Mouse (Mus musculus) hindbrain, embryonic 13.5 days (tissue): ENCODE results near the gene Naglu. TPM values are rescaled to one million over a fixed set of nuclear protein-coding genes. Genes with fewer than 3 reads are reported as not detected.

Experiments
- ATAC-seq: fragments of 200-750 bp; cut with Nextera tagmentation; 2 replicates; pipeline ENCODE4 v1.8.0; 2017; ENCODE audit warnings: moderate TSS enrichment; ENCODE audit not compliant: low FRiP score
- H3K27ac ChIP-seq: fragments of 300-500 bp; sonication (generic); 2 replicates; pipeline ENCODE4 v1.5.1; 2015; ENCODE audit warnings: inconsistent platforms, mild to moderate bottlenecking, moderate library complexity
- H3K27me3 ChIP-seq: fragments of 300-500 bp; sonication (generic); 2 replicates; pipeline ENCODE4 v1.6.1; 2015; ENCODE audit warnings: mild to moderate bottlenecking, inconsistent platforms
- H3K36me3 ChIP-seq: fragments of 300-500 bp; sonication (generic); 2 replicates; pipeline ENCODE4 v1.6.1; 2015; ENCODE audit warnings: mild to moderate bottlenecking, inconsistent platforms
- H3K4me1 ChIP-seq: fragments of 300-500 bp; sonication (generic); replicated peaks from 2 replicates; pipeline ENCODE4 v1.6.1; 2015; ENCODE audit warnings: inconsistent platforms
- H3K4me2 ChIP-seq: fragments of 300-500 bp; sonication (generic); 2 replicates; pipeline ENCODE4 v1.6.1; 2015; ENCODE audit warnings: inconsistent platforms, mild to moderate bottlenecking, moderate library complexity
- H3K4me3 ChIP-seq: fragments of 300-500 bp; sonication (generic); 2 replicates; pipeline ENCODE4 v1.5.1; 2015; ENCODE audit warnings: mild to moderate bottlenecking, inconsistent platforms
- H3K9ac ChIP-seq: fragments of 300-500 bp; sonication (generic); 2 replicates; pipeline ENCODE4 v1.6.1; 2015; ENCODE audit warnings: mild to moderate bottlenecking, inconsistent platforms
- H3K9me3 ChIP-seq: fragments of 300-500 bp; sonication (generic); 2 replicates; pipeline ENCODE4 v1.6.1; 2016; ENCODE audit warnings: inconsistent platforms
- WGBS: fragments of 180-500 bp; shearing (Covaris S2); methylation state at CpG from one replicate; pipeline ENCODE4 v1.1.7; 2015; 5-methylcytosine and 5-hydroxymethylcytosine counted together
- polyA plus RNA-seq: library from polyadenylated mRNA; unstranded; fragments of >200 nt; fragmentation: Nextera tagmentation; extraction: Ambion mirVana; gene quantifications from 2 replicates; pipeline ENCODE4 v1.2.1, GENCODE M21; 2015

The Naglu gene
- polyA plus RNA-seq, 1 experiment from 2014 or later = 11.3 TPM

DNA sequence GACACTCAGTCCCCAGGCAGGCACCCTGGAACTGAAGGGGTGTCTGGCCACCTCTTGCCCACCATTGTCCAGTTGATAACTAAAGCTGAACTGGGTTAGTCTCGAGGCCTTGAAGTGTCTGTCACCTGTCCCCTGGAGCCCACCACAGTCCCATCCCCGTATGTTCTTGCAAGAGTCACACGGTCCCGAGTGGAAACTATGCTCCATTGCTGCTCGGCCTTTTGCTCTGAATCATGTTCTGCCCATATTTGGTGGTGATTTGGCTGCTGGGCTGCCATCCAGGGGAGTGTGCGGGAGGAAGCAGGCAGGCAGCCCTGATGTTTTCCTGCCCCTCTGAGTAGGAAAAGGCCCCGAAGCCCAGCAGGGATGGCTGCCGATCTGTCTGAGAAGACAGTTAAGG lies 9.7 kb upstream of the Naglu start:
- ATAC-seq = no peak
- WGBS = 73% methylated on average over 8 of the region's 8 CpGs
- H3K27ac ChIP-seq = peak overlapping the region; percentile 72
- H3K9me3 ChIP-seq = no peaks in the 10 kb centered on the region
- peaks cover 94% of the 10 kb centered on the region for H3K36me3 ChIP-seq
- no peak overlapping the region for H3K4me2 ChIP-seq
- H3K4me1 ChIP-seq = peaks cover 8% of the 10 kb centered on the region; the same call in 1 of the 2 replicates
- H3K27me3 ChIP-seq = no peaks in the 10 kb centered on the region
- H3K4me3 ChIP-seq = no peak overlapping the region
- no peak overlapping the region for H3K9ac ChIP-seq

- Histone ChIP-seq H3K4me2 (no peak overlapping the region), H3K9ac (no peak overlapping the region), H3K9me3 (no peaks in the 10 kb centered on the region), H3K4me1 (peaks cover 8% of the 10 kb centered on the region; the same call in 1 of the 2 replicates), H3K36me3 (peaks cover 84% of the 10 kb centered on the region), H3K27ac (no peak overlapping the region; the same call in 1 of the 2 replicates), H3K27me3 (no peaks in the 10 kb centered on the region), H3K4me3 (no peak overlapping the region)
- ATAC-seq = no peak
- 94% methylated on average over 5 of the region's 5 CpGs for WGBS
Observed at GRCm38 (mm10) chr11:101061049-101061448, 8.8 kb upstream of the Naglu start.

- no peaks in the 10 kb centered on the region for H3K9me3 ChIP-seq
- WGBS = 79% methylated on average over 12 of the region's 12 CpGs
- H3K27ac ChIP-seq = 0 out of 2 replicates have a peak overlapping the region, but pooled peaks have one; percentile 18
- no peak for ATAC-seq
- H3K36me3 ChIP-seq = peaks cover 72% of the 10 kb centered on the region
- H3K9ac ChIP-seq = no peak overlapping the region
- no peak overlapping the region for H3K4me2 ChIP-seq
- H3K27me3 ChIP-seq = no peaks in the 10 kb centered on the region
- peaks cover 19% of the 10 kb centered on the region for H3K4me1 ChIP-seq
- no peak overlapping the region for H3K4me3 ChIP-seq
Observed at GRCm38 (mm10) chr11:101062165-101062884, 7.5 kb upstream of the Naglu start.

GRCm38 (mm10) chr11:101062971-101063675 lies 6.7 kb upstream of the Naglu start:
- Histone ChIP-seq H3K9ac (no peak overlapping the region), H3K27me3 (0 out of 2 replicates have a peak, but pooled peaks cover 4% of the 10 kb centered on the region), H3K9me3 (no peaks in the 10 kb centered on the region), H3K4me2 (no peak overlapping the region), H3K4me3 (no peak overlapping the region), H3K4me1 (peaks cover 20% of the 10 kb centered on the region), H3K36me3 (peaks cover 64% of the 10 kb centered on the region), H3K27ac (peak overlapping the region; percentile 70; the same call in 1 of the 2 replicates)
- WGBS = 74% methylated on average over 14 of the region's 14 CpGs
- no peak for ATAC-seq

GRCm38 (mm10) chr11:101063676-101064327 lies 6.0 kb upstream of the Naglu start:
- WGBS = 58% methylated on average over 12 of the region's 12 CpGs
- no peak overlapping the region for H3K4me2 ChIP-seq
- no peak overlapping the region for H3K4me3 ChIP-seq
- peaks cover 20% of the 10 kb centered on the region for H3K4me1 ChIP-seq
- no peaks in the 10 kb centered on the region for H3K9me3 ChIP-seq
- 0 out of 2 replicates have a peak overlapping the region, but pooled peaks have one; percentile 3 for H3K9ac ChIP-seq
- peak overlapping the region; percentile 70 for H3K27ac ChIP-seq
- H3K27me3 ChIP-seq = 0 out of 2 replicates have a peak, but pooled peaks cover 6% of the 10 kb centered on the region
- peaks cover 57% of the 10 kb centered on the region for H3K36me3 ChIP-seq
- ATAC-seq = no peak

DNA sequence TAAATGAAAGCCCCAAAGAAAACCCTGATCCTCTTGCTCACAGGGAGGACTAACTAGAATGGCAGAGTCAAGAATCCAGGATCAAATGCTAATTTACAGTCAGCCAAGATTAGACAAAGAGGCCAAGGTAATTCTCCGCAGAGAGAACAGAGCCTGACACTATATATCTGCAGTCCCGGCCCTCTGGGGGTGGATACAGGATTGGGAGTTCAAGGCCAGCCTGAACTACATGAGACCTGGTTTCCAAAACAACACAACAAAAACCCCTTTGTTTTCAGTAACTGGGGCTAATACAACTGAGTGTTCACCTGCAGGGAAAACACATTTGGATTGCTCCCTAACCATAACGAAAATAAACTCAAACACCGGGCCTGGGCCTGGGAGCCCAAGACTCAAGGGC lies 5.3 kb upstream of the Naglu start:
- Histone ChIP-seq H3K9ac (no peak overlapping the region), H3K36me3 (peaks cover 50% of the 10 kb centered on the region), H3K27ac (0 out of 2 replicates have a peak overlapping the region, but pooled peaks have one; percentile 40), H3K9me3 (no peaks in the 10 kb centered on the region), H3K4me2 (no peak overlapping the region), H3K4me1 (peaks cover 25% of the 10 kb centered on the region), H3K27me3 (0 out of 2 replicates have a peak, but pooled peaks cover 6% of the 10 kb centered on the region), H3K4me3 (no peak overlapping the region)
- no peak for ATAC-seq
- WGBS = 86% methylated on average over 4 of the region's 4 CpGs

DNA sequence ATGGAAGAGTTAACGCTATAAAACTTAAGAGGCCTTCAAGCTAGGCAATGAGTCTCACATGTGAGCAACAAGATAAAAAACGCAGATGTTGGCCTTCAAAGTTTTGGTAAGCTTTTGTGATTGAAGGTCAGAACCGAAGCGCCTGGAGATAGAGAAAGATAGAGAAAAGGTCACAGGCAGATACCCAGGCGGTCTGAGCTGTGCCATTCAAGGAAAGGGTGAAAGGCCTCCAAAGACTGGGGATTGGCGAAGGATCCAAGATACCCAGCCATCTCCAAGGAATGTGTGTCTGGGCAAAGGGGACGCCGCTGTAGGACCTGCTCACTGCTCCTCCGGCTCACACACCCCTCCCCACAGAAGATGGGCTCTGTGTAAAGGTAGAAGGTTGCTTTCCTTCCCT lies 4.8 kb upstream of the Naglu start:
- H3K4me2 ChIP-seq = no peak overlapping the region
- H3K9ac ChIP-seq = no peak overlapping the region
- H3K4me1 ChIP-seq = peaks cover 25% of the 10 kb centered on the region
- H3K9me3 ChIP-seq = no peaks in the 10 kb centered on the region
- peaks cover 45% of the 10 kb centered on the region for H3K36me3 ChIP-seq
- 93% methylated on average over 9 of the region's 9 CpGs for WGBS
- 0 out of 2 replicates have a peak, but pooled peaks cover 6% of the 10 kb centered on the region for H3K27me3 ChIP-seq
- no peak overlapping the region for H3K27ac ChIP-seq
- H3K4me3 ChIP-seq = no peak overlapping the region
- no peak for ATAC-seq

GRCm38 (mm10) chr11:101066549-101067412 lies 3.0 kb upstream of the Naglu start:
- H3K4me3 ChIP-seq = peak overlapping the region; percentile 30
- peaks cover 37% of the 10 kb centered on the region for H3K4me1 ChIP-seq
- H3K36me3 ChIP-seq = peaks cover 27% of the 10 kb centered on the region
- H3K9ac ChIP-seq = peak overlapping the region; percentile 30; the same call in 1 of the 2 replicates
- H3K4me2 ChIP-seq = peak overlapping the region; percentile 53
- WGBS = 25% methylated on average over 18 of the region's 18 CpGs
- H3K27ac ChIP-seq = no peak overlapping the region
- 0 out of 2 replicates have a peak, but pooled peaks cover 9% of the 10 kb centered on the region for H3K27me3 ChIP-seq
- no peak for ATAC-seq
- H3K9me3 ChIP-seq = no peaks in the 10 kb centered on the region

DNA sequence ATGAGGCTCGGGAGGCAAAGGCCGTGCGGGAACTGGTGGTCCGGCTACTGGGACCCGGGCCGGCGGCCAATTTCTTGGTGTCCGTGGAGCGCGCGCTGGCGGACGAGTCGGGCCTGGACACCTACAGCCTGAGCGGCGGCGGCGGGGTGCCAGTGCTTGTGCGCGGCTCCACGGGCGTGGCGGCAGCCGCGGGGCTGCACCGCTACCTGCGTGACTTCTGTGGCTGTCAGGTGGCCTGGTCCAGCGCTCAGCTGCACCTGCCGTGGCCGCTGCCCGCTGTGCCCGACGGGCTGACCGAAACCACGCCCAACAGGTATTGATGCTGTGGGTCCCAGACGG lies 346 bp downstream of the Naglu start:
- Histone ChIP-seq H3K27ac (peak overlapping the region; percentile 83), H3K36me3 (no peaks in the 10 kb centered on the region), H3K27me3 (0 out of 2 replicates have a peak, but pooled peaks cover 12% of the 10 kb centered on the region), H3K9me3 (no peaks in the 10 kb centered on the region), H3K4me2 (peak overlapping the region; percentile 95), H3K4me1 (peaks cover 29% of the 10 kb centered on the region), H3K4me3 (peak overlapping the region; percentile 81), H3K9ac (peak overlapping the region; percentile 92)
- under 1% methylated on average over 35 of the region's 36 CpGs for WGBS
- ATAC-seq = peak; percentile 75

- 68% methylated on average over 6 of the region's 6 CpGs for WGBS
- Histone ChIP-seq H3K27me3 (peaks cover 14% of the 10 kb centered on the region; the same call in 1 of the 2 replicates), H3K4me2 (peak overlapping the region; percentile 95), H3K4me3 (peak overlapping the region; percentile 81), H3K4me1 (peaks cover 29% of the 10 kb centered on the region), H3K36me3 (no peaks in the 10 kb centered on the region), H3K9me3 (no peaks in the 10 kb centered on the region), H3K27ac (no peak overlapping the region), H3K9ac (peak overlapping the region; percentile 92)
- no peak for ATAC-seq
Observed at GRCm38 (mm10) chr11:101070987-101071386, 1.2 kb downstream of the Naglu start.

- WGBS = 72% methylated on average over 14 of the region's 14 CpGs
- Histone ChIP-seq H3K36me3 (peaks cover 7% of the 10 kb centered on the region; the same call in 1 of the 2 replicates), H3K27me3 (peaks cover 24% of the 10 kb centered on the region)
Observed at GRCm38 (mm10) chr11:101071810-101072428, 2.1 kb downstream of the Naglu start.

More at GRCm38 (mm10) chr11:101071810-101072428, 2.1 kb downstream of the Naglu start:
- Histone ChIP-seq H3K27ac (no peak overlapping the region), H3K4me2 (no peak overlapping the region), H3K9ac (no peak overlapping the region), H3K4me3 (no peak overlapping the region), H3K9me3 (no peaks in the 10 kb centered on the region), H3K4me1 (peaks cover 22% of the 10 kb centered on the region)
- no peak for ATAC-seq
